Mouse (Mus musculus) testis, adult 2 months (tissue): ENCODE measurements at regions not wholly inside any gene's neighbourhood (a gene's known extent, or its start where the extent isn't known, plus 50 kb on each side); places are given as distances from the start of the nearest gene placed in this dataset.

Experiments used
- CTCF ChIP-seq: fragments of 200-500 bp; IDR thresholded peaks from 2 replicates; pipeline ENCODE4 v1.5.1; 2012; ENCODE audit warnings: low read depth, mild to moderate bottlenecking, inconsistent platforms, low read length, moderate library complexity; ENCODE audit not compliant: control insufficient read depth, insufficient read depth, insufficient replicate concordance
- POLR2A ChIP-seq: fragments of 200-500 bp; IDR thresholded peaks from 2 replicates; pipeline ENCODE4 v1.6.1; 2012; ENCODE audit warnings: low read depth, mild to moderate bottlenecking, inconsistent platforms, low read length, moderate library complexity; ENCODE audit not compliant: control insufficient read depth

- TF ChIP-seq POLR2A = no peak
- TF ChIP-seq CTCF = no peak
These were observed 112.6 kb upstream of the Tmc1 start for GRCm38 (mm10) chr19:21066432-21067113.
